Mouse (Mus musculus) hindbrain, embryonic 14.5 days (tissue): ENCODE data around the gene Gm21541. TPM values are rescaled to one million over a fixed set of nuclear protein-coding genes. Genes with fewer than 3 reads are reported as not detected.
"Not testable (repeated sequence)": the region's sequence is repeated elsewhere in the genome, so short reads cannot be mapped to it uniquely, and the experiment has no call there.

Source experiments
- ATAC-seq: fragments of 200-750 bp; cut with Nextera tagmentation; 2 replicates; pipeline ENCODE4 v1.8.0; 2017; ENCODE audit warnings: moderate number of reproducible peaks, mild to moderate bottlenecking, moderate TSS enrichment, moderate library complexity; ENCODE audit not compliant: low FRiP score
- DNase-seq: peaks from one replicate; pipeline ENCODE4 v3.0.0-alpha.2; 2015; ENCODE audit warnings: low spot score
- H3K27ac ChIP-seq: fragments of 300-500 bp; sonication (generic); 2 replicates; pipeline ENCODE4 v1.5.1; 2014; ENCODE audit warnings: mild to moderate bottlenecking, moderate library complexity
- H3K27me3 ChIP-seq: fragments of 300-500 bp; sonication (generic); 2 replicates; pipeline ENCODE4 v1.6.1; 2014; ENCODE audit warnings: mild to moderate bottlenecking, low read length, mixed read lengths; ENCODE audit not compliant: control insufficient read depth, insufficient read depth
- H3K36me3 ChIP-seq: fragments of 300-500 bp; sonication (generic); replicated peaks from 2 replicates; pipeline ENCODE4 v1.6.1; 2014; ENCODE audit not compliant: control insufficient read depth, insufficient read depth
- H3K4me1 ChIP-seq: fragments of 300-500 bp; sonication (generic); replicated peaks from 2 replicates; pipeline ENCODE4 v1.6.1; 2014; ENCODE audit warnings: antibody characterized with exemption, low read length, mixed read lengths; ENCODE audit not compliant: control insufficient read depth, insufficient read depth
- H3K4me2 ChIP-seq: fragments of 300-500 bp; sonication (generic); replicated peaks from 2 replicates; pipeline ENCODE4 v1.6.1; 2014; ENCODE audit warnings: mild to moderate bottlenecking, moderate library complexity
- H3K4me3 ChIP-seq: fragments of 300-500 bp; sonication (generic); replicated peaks from 2 replicates; pipeline ENCODE4 v1.5.1; 2014; ENCODE audit warnings: mild to moderate bottlenecking, low read length
- H3K9ac ChIP-seq: fragments of 300-500 bp; sonication (generic); 2 replicates; pipeline ENCODE4 v1.6.1; 2014
- H3K9me3 ChIP-seq: fragments of 300-500 bp; sonication (generic); 2 replicates; pipeline ENCODE4 v1.6.1; 2016; ENCODE audit warnings: low read length; ENCODE audit not compliant: control insufficient read depth
- WGBS: fragments of 180-500 bp; shearing (Covaris S2); extraction: QIAGEN DNeasy Blood & Tissue Kit; methylation state at CpG from one replicate; pipeline ENCODE4 v1.1.7; 2014; 5-methylcytosine and 5-hydroxymethylcytosine counted together
- polyA plus RNA-seq: library from polyadenylated mRNA; unstranded; fragments of >200 nt; fragmentation: Nextera tagmentation; extraction: Ambion mirVana; gene quantifications from 2 replicates; pipeline ENCODE4 v1.2.1, GENCODE M21; 2014

The Gm21541 gene
- polyA plus RNA-seq = not detected in 2 replicates

DNA sequence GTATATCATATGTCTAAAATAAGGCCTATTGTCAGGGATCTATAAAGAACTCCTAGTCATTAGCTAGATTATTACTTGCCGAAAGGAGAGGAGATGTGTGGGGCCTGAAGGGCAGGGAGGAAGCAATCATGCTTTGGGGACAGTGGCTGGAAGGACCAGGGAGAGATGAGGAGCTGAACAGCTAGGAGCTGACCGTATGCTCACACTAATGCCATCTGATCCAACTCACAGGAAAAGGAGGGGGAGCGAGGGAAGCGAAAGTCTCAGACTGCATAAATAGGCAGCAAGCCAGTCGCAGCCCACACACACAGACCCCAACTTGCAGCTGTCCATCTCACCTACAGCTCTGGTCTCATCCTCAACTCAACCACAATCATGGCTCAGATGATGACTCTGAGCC, at the start of gene Gm21541:
Gene Gm21541, plus strand, starts transcription at position 301 of the 400 bp plus-strand sequence.
- not testable (repeated sequence) for DNase-seq, H3K36me3 ChIP-seq, H3K4me3 ChIP-seq, H3K27ac ChIP-seq, H3K9ac ChIP-seq, H3K4me2 ChIP-seq, H3K4me1 ChIP-seq, H3K9me3 ChIP-seq, H3K27me3 ChIP-seq, ATAC-seq
- WGBS = no CpG with 5 or more reads among the region's 5 CpGs

GRCm38 (mm10) chr4:41941272-41941671, 37.9 kb downstream of the Gm21541 start, which contains the start of gene Gm20878:
Gene Gm20878, plus strand, starts transcription at chr4:41941572.
- not testable (repeated sequence) for ATAC-seq, H3K4me1 ChIP-seq, H3K4me3 ChIP-seq, H3K9ac ChIP-seq, H3K27ac ChIP-seq, DNase-seq, H3K36me3 ChIP-seq, H3K4me2 ChIP-seq, H3K9me3 ChIP-seq, H3K27me3 ChIP-seq
- no CpG with 5 or more reads among the region's 8 CpGs for WGBS

Other genes with a start within 250 kb of the Gm21541 start
- gene Cntfr, start 206.5 kb upstream of the Gm21541 start, polyA plus RNA-seq = 19.2 and 21.8 TPM in 2 replicates
- 39.9 and 40.6 TPM in 2 replicates for gene Il11ra1, start 203.6 kb upstream of the Gm21541 start, polyA plus RNA-seq
- 57.5 and 60.5 TPM in 2 replicates for gene Rpp25l, start 190.1 kb upstream of the Gm21541 start, polyA plus RNA-seq
- 271 and 274 TPM in 2 replicates for gene Dctn3, start 180.4 kb upstream of the Gm21541 start, polyA plus RNA-seq
- gene Arid3c, start 172.5 kb upstream of the Gm21541 start, polyA plus RNA-seq = 1.0 and 1.5 TPM in 2 replicates
- gene Galt, start 148.4 kb upstream of the Gm21541 start, polyA plus RNA-seq = 46.2 and 47.2 TPM in 2 replicates
- 77.5 and 84.5 TPM in 2 replicates for gene Sigmar1, start 147.5 kb upstream of the Gm21541 start, polyA plus RNA-seq
- gene Ccl27a, start 129.4 kb upstream of the Gm21541 start, polyA plus RNA-seq = 238 and 269 TPM in 2 replicates
- gene Gm20878, start 38.0 kb downstream of the Gm21541 start, polyA plus RNA-seq = 8.7 and 9.2 TPM in 2 replicates
- gene Fam205a4, start 62.4 kb downstream of the Gm21541 start, polyA plus RNA-seq = 2.1 TPM in 2 replicates
- gene Gm21093, start 131.1 kb downstream of the Gm21541 start, polyA plus RNA-seq = 0.27 TPM in 1 of 2 replicates, not detected in the other
- gene Gm3893, start 187.6 kb downstream of the Gm21541 start, polyA plus RNA-seq = not detected in 2 replicates
- 0.31 TPM in 1 of 2 replicates, not detected in the other for gene Gm13304, start 211.2 kb downstream of the Gm21541 start, polyA plus RNA-seq
- gene Gm13306, start 249.8 kb downstream of the Gm21541 start, polyA plus RNA-seq = 3.1 and 3.2 TPM in 2 replicates